Mouse (Mus musculus): Measurements from ENCODE around the gene Pitpnm1. TPM values are rescaled to one million over a fixed set of nuclear protein-coding genes. Genes with fewer than 3 reads are reported as not detected.

Gene Pitpnm1
- polyA plus RNA-seq, 1 experiment = 568 TPM

- H3K4me1 ChIP-seq (ENCODE audit: control insufficient read depth, insufficient read depth, low read length) = no peaks in the 10 kb centered on the region
- H3K4me3 ChIP-seq (replicated peaks; ENCODE audit: insufficient read depth, low read depth, low read length) = no peak overlapping the region
- TF ChIP-seq CTCF (IDR thresholded peaks at IDR 0.05; ENCODE audit: borderline replicate concordance, insufficient read depth, low read depth, low read length) (no peak), POLR2A (IDR thresholded peaks at IDR 0.05; ENCODE audit: borderline replicate concordance, insufficient read depth, low read length) (no peak)
- H3K27me3 ChIP-seq (ENCODE audit: control insufficient read depth, insufficient read depth, low read length) = no peaks in the 10 kb centered on the region
- DNase-seq = no peak
- H3K27ac ChIP-seq (ENCODE audit: insufficient read depth, low read length) = no peak overlapping the region
- 82% methylated on average over 5 of the region's 5 CpGs for WGBS
Observed at GRCm38 (mm10) chr19:4136463-4136862, 36.7 kb downstream of the Pitpnm1 start.

- TF ChIP-seq POLR2A (IDR thresholded peaks at IDR 0.05; ENCODE audit: borderline replicate concordance, insufficient read depth, low read length) = no peak
- 88% methylated on average over 5 of the region's 5 CpGs for WGBS
- no peak overlapping the region for H3K4me3 ChIP-seq (replicated peaks; ENCODE audit: insufficient read depth, low read depth, low read length)
- no peak for DNase-seq
- H3K27ac ChIP-seq (ENCODE audit: insufficient read depth, low read length) = no peak overlapping the region
- H3K27me3 ChIP-seq (ENCODE audit: control insufficient read depth, insufficient read depth, low read length) = no peaks in the 10 kb centered on the region
- H3K4me1 ChIP-seq (ENCODE audit: control insufficient read depth, insufficient read depth, low read length) = no peaks in the 10 kb centered on the region
Observed at GRCm38 (mm10) chr19:4137913-4138312, 38.1 kb downstream of the Pitpnm1 start.

GRCm38 (mm10) chr19:4139446-4139845 lies 39.6 kb downstream of the Pitpnm1 start, which contains the start of gene Gpr152:
Gene Gpr152, plus strand, starts transcription at chr19:4139787.
- TF ChIP-seq POLR2A (IDR thresholded peaks at IDR 0.05; ENCODE audit: borderline replicate concordance, insufficient read depth, low read length) = no peak
- no peak for TF ChIP-seq CTCF (IDR thresholded peaks at IDR 0.05; ENCODE audit: borderline replicate concordance, insufficient read depth, low read depth, low read length)
- Histone ChIP-seq H3K4me1 (ENCODE audit: control insufficient read depth, insufficient read depth, low read length) (no peaks in the 10 kb centered on the region), H3K27me3 (ENCODE audit: control insufficient read depth, insufficient read depth, low read length) (no peaks in the 10 kb centered on the region), H3K27ac (ENCODE audit: insufficient read depth, low read length) (no peak within 1 kb of the TSS), H3K4me3 (replicated peaks; ENCODE audit: insufficient read depth, low read depth, low read length) (no peak within 1 kb of the TSS)
- DNase-seq = no peak
- WGBS = 72% methylated on average over 2 of the region's 2 CpGs

DNA sequence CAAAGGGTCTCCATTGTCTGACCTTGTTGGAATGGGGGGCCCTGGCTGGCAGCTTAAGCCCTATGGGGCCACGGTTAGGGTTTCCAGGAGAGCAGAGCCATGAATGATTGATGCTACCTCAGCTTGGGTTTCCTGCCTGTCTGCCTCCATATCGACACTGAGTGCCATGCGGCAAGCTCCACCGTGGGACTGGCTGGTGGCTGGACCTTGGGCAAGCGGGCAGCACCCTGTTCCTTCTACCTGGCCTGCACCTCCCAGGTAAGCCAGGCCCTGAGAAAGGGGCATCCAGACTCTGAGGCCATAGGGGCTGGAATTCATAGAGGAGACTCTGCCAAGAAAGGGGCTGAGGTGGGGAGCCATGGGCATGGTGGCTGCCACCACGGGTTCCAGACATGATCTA lies 40.3 kb downstream of the Pitpnm1 start:
- WGBS = 76% methylated on average over 6 of the region's 6 CpGs
- no peaks in the 10 kb centered on the region for H3K4me1 ChIP-seq (ENCODE audit: control insufficient read depth, insufficient read depth, low read length)
- no peaks in the 10 kb centered on the region for H3K27me3 ChIP-seq (ENCODE audit: control insufficient read depth, insufficient read depth, low read length)
- no peak for DNase-seq
- TF ChIP-seq CTCF (IDR thresholded peaks at IDR 0.05; ENCODE audit: borderline replicate concordance, insufficient read depth, low read depth, low read length) (no peak), POLR2A (IDR thresholded peaks at IDR 0.05; ENCODE audit: borderline replicate concordance, insufficient read depth, low read length) (no peak)
- H3K27ac ChIP-seq (ENCODE audit: insufficient read depth, low read length) = no peak overlapping the region
- H3K4me3 ChIP-seq (replicated peaks; ENCODE audit: insufficient read depth, low read depth, low read length) = no peak overlapping the region

GRCm38 (mm10) chr19:4142416-4143173 lies 42.8 kb downstream of the Pitpnm1 start:
- peak in 1 of 2 experiments; percentile 29 for DNase-seq
- Histone ChIP-seq H3K27me3 (ENCODE audit: control insufficient read depth, insufficient read depth, low read length) (no peaks in the 10 kb centered on the region), H3K27ac (ENCODE audit: insufficient read depth, low read length) (no peak overlapping the region), H3K4me1 (ENCODE audit: control insufficient read depth, insufficient read depth, low read length) (peaks cover 10% of the 10 kb centered on the region), H3K4me3 (replicated peaks; ENCODE audit: insufficient read depth, low read depth, low read length) (no peak overlapping the region)
- no peak for TF ChIP-seq POLR2A (IDR thresholded peaks at IDR 0.05; ENCODE audit: borderline replicate concordance, insufficient read depth, low read length)
- no peak for TF ChIP-seq CTCF (IDR thresholded peaks at IDR 0.05; ENCODE audit: borderline replicate concordance, insufficient read depth, low read depth, low read length)
- 42% methylated on average over 18 of the region's 18 CpGs for WGBS

- H3K4me1 ChIP-seq (ENCODE audit: control insufficient read depth, insufficient read depth, low read length) = peaks cover 15% of the 10 kb centered on the region
- TF ChIP-seq POLR2A (IDR thresholded peaks at IDR 0.05; ENCODE audit: borderline replicate concordance, insufficient read depth, low read length) = no peak
- no peak for TF ChIP-seq CTCF (IDR thresholded peaks at IDR 0.05; ENCODE audit: borderline replicate concordance, insufficient read depth, low read depth, low read length)
- no peak for DNase-seq
- 77% methylated on average over 7 of the region's 7 CpGs for WGBS
- no peak within 1 kb of the TSS for H3K4me3 ChIP-seq (replicated peaks; ENCODE audit: insufficient read depth, low read depth, low read length)
- H3K27ac ChIP-seq (ENCODE audit: insufficient read depth, low read length) = no peak within 1 kb of the TSS
- H3K27me3 ChIP-seq (ENCODE audit: control insufficient read depth, insufficient read depth, low read length) = no peaks in the 10 kb centered on the region
Observed at GRCm38 (mm10) chr19:4143759-4144268, 44.0 kb downstream of the Pitpnm1 start, which contains the start of gene Cabp4. Gene Cabp4, minus strand, starts transcription at chr19:4144033.

- no peaks in the 10 kb centered on the region for H3K27me3 ChIP-seq (ENCODE audit: control insufficient read depth, insufficient read depth, low read length)
- no peak overlapping the region for H3K4me3 ChIP-seq (replicated peaks; ENCODE audit: insufficient read depth, low read depth, low read length)
Observed at GRCm38 (mm10) chr19:4144550-4145498, 45.0 kb downstream of the Pitpnm1 start.

More at GRCm38 (mm10) chr19:4144550-4145498, 45.0 kb downstream of the Pitpnm1 start:
- TF ChIP-seq CTCF (IDR thresholded peaks at IDR 0.05; ENCODE audit: borderline replicate concordance, insufficient read depth, low read depth, low read length) = no peak
- TF ChIP-seq POLR2A (IDR thresholded peaks at IDR 0.05; ENCODE audit: borderline replicate concordance, insufficient read depth, low read length) = no peak
- H3K4me1 ChIP-seq (ENCODE audit: control insufficient read depth, insufficient read depth, low read length) = peaks cover 20% of the 10 kb centered on the region
- DNase-seq = no peak
- 87% methylated on average over 16 of the region's 16 CpGs for WGBS
- no peak overlapping the region for H3K27ac ChIP-seq (ENCODE audit: insufficient read depth, low read length)
